Mouse (Mus musculus): Measurements from ENCODE around the gene Gm6657. TPM values are rescaled to one million over a fixed set of nuclear protein-coding genes. Genes with fewer than 3 reads are reported as not detected.

Gene Gm6657
- polyA plus RNA-seq, 1 experiment from 2014 or later = not detected

- ATAC-seq (replicated peaks; ENCODE audit: low FRiP score, low TSS enrichment, low read depth) = no peak
- Histone ChIP-seq H3K9ac (ENCODE audit: low read length) (no peak overlapping the region), H3K9me3 (ENCODE audit: control insufficient read depth, low read length) (no peaks in the 10 kb centered on the region), H3K4me1 (replicated peaks; ENCODE audit: control insufficient read depth, insufficient read depth, low read length) (0 out of 2 replicates have a peak, but pooled peaks cover 3% of the 10 kb centered on the region), H3K27me3 (replicated peaks; ENCODE audit: control insufficient read depth, insufficient read depth, low read length) (no peaks in the 10 kb centered on the region), H3K27ac (ENCODE audit: low read depth) (no peak overlapping the region), H3K4me3 (ENCODE audit: low read depth, low read length) (no peak overlapping the region), H3K4me2 (ENCODE audit: low read length) (no peak overlapping the region), H3K36me3 (ENCODE audit: control insufficient read depth, insufficient read depth, low read length) (no peaks in the 10 kb centered on the region)
- DNase-seq (ENCODE audit: low spot score) = no peak
These were observed 38.5 kb downstream of the Gm6657 start for GRCm38 (mm10) chr12:78232560-78232959.

- 31% methylated on average over 1 of the region's 1 CpGs for WGBS
- no peak for DNase-seq (ENCODE audit: low spot score)
- no peaks in the 10 kb centered on the region; the same call in 1 of the 2 replicates for H3K4me1 ChIP-seq (replicated peaks; ENCODE audit: control insufficient read depth, insufficient read depth, low read length)
These were observed 54.3 kb downstream of the Gm6657 start for GRCm38 (mm10) chr12:78248366-78248765.

GRCm38 (mm10) chr12:78249151-78249550 lies 55.1 kb downstream of the Gm6657 start:
- no peak for DNase-seq (ENCODE audit: low spot score)
- Histone ChIP-seq H3K4me2 (ENCODE audit: low read length) (no peak overlapping the region), H3K9ac (ENCODE audit: low read length) (no peak overlapping the region), H3K27ac (ENCODE audit: low read depth) (no peak overlapping the region), H3K4me1 (replicated peaks; ENCODE audit: control insufficient read depth, insufficient read depth, low read length) (no peaks in the 10 kb centered on the region; the same call in 1 of the 2 replicates), H3K36me3 (ENCODE audit: control insufficient read depth, insufficient read depth, low read length) (no peaks in the 10 kb centered on the region), H3K9me3 (ENCODE audit: control insufficient read depth, low read length) (no peaks in the 10 kb centered on the region), H3K4me3 (ENCODE audit: low read depth, low read length) (no peak overlapping the region), H3K27me3 (replicated peaks; ENCODE audit: control insufficient read depth, insufficient read depth, low read length) (no peaks in the 10 kb centered on the region)
- ATAC-seq (replicated peaks; ENCODE audit: low FRiP score, low TSS enrichment, low read depth) = no peak

More at GRCm38 (mm10) chr12:78248366-78248765, 54.3 kb downstream of the Gm6657 start:
- H3K27ac ChIP-seq (ENCODE audit: low read depth) = no peak overlapping the region
- H3K9me3 ChIP-seq (ENCODE audit: control insufficient read depth, low read length) = no peaks in the 10 kb centered on the region
- H3K9ac ChIP-seq (ENCODE audit: low read length) = no peak overlapping the region
- no peak overlapping the region for H3K4me2 ChIP-seq (ENCODE audit: low read length)
- H3K4me3 ChIP-seq (ENCODE audit: low read depth, low read length) = no peak overlapping the region
- no peaks in the 10 kb centered on the region for H3K27me3 ChIP-seq (replicated peaks; ENCODE audit: control insufficient read depth, insufficient read depth, low read length)
- H3K36me3 ChIP-seq (ENCODE audit: control insufficient read depth, insufficient read depth, low read length) = no peaks in the 10 kb centered on the region
- no peak for ATAC-seq (replicated peaks; ENCODE audit: low FRiP score, low TSS enrichment, low read depth)

Other genes with a start within 250 kb of the Gm6657 start
- gene Gphn, start 32.1 kb downstream of the Gm6657 start, polyA plus RNA-seq (2014; fragmentation: Nextera tagmentation; extraction: Ambion mirVana) = 20.3 and 22.2 TPM in 2 replicates